Mouse (Mus musculus) neural tube, embryonic 13.5 days (tissue): ENCODE measurements around the gene Sephs1. TPM values are rescaled to one million over a fixed set of nuclear protein-coding genes. Genes with fewer than 3 reads are reported as not detected.
"Not testable (repeated sequence)": the region's sequence is repeated elsewhere in the genome, so short reads cannot be mapped to it uniquely, and the experiment has no call there.

Experiments used
- ATAC-seq: fragments of 200-750 bp; cut with Nextera tagmentation; 2 replicates; pipeline ENCODE4 v1.8.0; 2017; ENCODE audit warnings: low read depth, mild to moderate bottlenecking, moderate TSS enrichment, moderate library complexity
- H3K27ac ChIP-seq: fragments of 300-500 bp; sonication (generic); replicated peaks from 2 replicates; pipeline ENCODE4 v1.5.1; 2015; ENCODE audit warnings: moderate library complexity, mild to moderate bottlenecking, inconsistent platforms
- H3K27me3 ChIP-seq: fragments of 300-500 bp; sonication (generic); 2 replicates; pipeline ENCODE4 v1.6.1; 2015; ENCODE audit warnings: mild to moderate bottlenecking, inconsistent platforms
- H3K36me3 ChIP-seq: fragments of 300-500 bp; sonication (generic); 2 replicates; pipeline ENCODE4 v1.6.1; 2015; ENCODE audit warnings: mild to moderate bottlenecking, inconsistent platforms
- H3K4me1 ChIP-seq: fragments of 300-500 bp; sonication (generic); replicated peaks from 2 replicates; pipeline ENCODE4 v1.6.1; 2015; ENCODE audit warnings: inconsistent platforms
- H3K4me2 ChIP-seq: fragments of 300-500 bp; sonication (generic); 2 replicates; pipeline ENCODE4 v1.6.1; 2015; ENCODE audit warnings: inconsistent platforms, mild to moderate bottlenecking, moderate library complexity
- H3K4me3 ChIP-seq: fragments of 300-500 bp; sonication (generic); 2 replicates; pipeline ENCODE4 v1.5.1; 2015; ENCODE audit warnings: mild to moderate bottlenecking, inconsistent platforms
- H3K9ac ChIP-seq: fragments of 300-500 bp; sonication (generic); 2 replicates; pipeline ENCODE4 v1.6.1; 2015; ENCODE audit warnings: moderate library complexity, mild to moderate bottlenecking, inconsistent platforms
- H3K9me3 ChIP-seq: fragments of 300-500 bp; sonication (generic); 2 replicates; pipeline ENCODE4 v1.6.1; 2016; ENCODE audit warnings: inconsistent platforms
- WGBS: fragments of 180-500 bp; shearing (Covaris S2); methylation state at CpG from one replicate; pipeline ENCODE4 v1.1.7; 2015; 5-methylcytosine and 5-hydroxymethylcytosine counted together
- polyA plus RNA-seq: library from polyadenylated mRNA; unstranded; fragments of >200 nt; fragmentation: Nextera tagmentation; extraction: Ambion mirVana; gene quantifications from 2 replicates; pipeline ENCODE4 v1.2.1, GENCODE M21; 2015

Gene Sephs1
- polyA plus RNA-seq, 1 experiment from 2014 or later, result 62.5 TPM

GRCm38 (mm10) chr2:4949691-4950090 lies 68.3 kb downstream of the Sephs1 start:
- H3K4me2 ChIP-seq, ATAC-seq, H3K9ac ChIP-seq, H3K4me3 ChIP-seq, H3K36me3 ChIP-seq, H3K9me3 ChIP-seq, H3K4me1 ChIP-seq, H3K27ac ChIP-seq, H3K27me3 ChIP-seq: not testable (repeated sequence)
- 86% methylated on average over 8 of the region's 8 CpGs for WGBS

- Histone ChIP-seq H3K9ac (no peak overlapping the region), H3K4me2 (no peak overlapping the region), H3K36me3 (no peaks in the 10 kb centered on the region), H3K27me3 (no peaks in the 10 kb centered on the region), H3K4me3 (no peak overlapping the region), H3K27ac (no peak overlapping the region), H3K9me3 (no peaks in the 10 kb centered on the region), H3K4me1 (no peaks in the 10 kb centered on the region)
- ATAC-seq, result no peak
- WGBS, result 89% methylated on average over 2 of the region's 2 CpGs
These were observed 69.6 kb downstream of the Sephs1 start for GRCm38 (mm10) chr2:4950986-4951385.

DNA sequence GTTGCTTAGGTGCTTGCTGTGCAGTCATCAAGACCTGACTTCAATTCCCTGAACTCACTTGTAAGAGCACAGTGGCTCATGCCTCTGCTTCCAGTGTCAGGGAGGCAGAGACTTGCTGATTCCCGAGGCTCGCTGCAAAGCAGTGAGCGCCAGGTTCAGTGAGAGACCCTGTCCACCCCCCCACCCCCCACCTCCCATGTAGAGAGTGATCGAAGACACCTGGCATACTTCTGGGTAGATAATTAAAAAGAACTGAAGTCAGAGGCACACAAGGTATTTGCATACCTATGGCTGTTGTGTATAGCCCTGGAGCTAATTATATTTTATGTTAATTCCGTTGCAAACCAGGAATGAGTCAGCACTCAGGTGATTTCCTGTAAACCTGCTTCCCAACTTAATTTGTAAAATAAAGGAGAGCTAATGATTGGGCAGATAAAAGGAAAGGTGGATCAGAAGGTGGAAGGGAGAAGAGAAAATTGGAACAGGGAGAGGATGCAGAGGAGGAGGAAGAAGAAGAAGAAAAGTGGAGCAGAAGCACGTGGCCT lies 72.9 kb downstream of the Sephs1 start:
- Histone ChIP-seq H3K27me3 (no peaks in the 10 kb centered on the region), H3K4me2 (no peak overlapping the region), H3K36me3 (no peaks in the 10 kb centered on the region), H3K4me1 (no peaks in the 10 kb centered on the region), H3K9ac (no peak overlapping the region), H3K9me3 (no peaks in the 10 kb centered on the region), H3K27ac (no peak overlapping the region), H3K4me3 (no peak overlapping the region)
- ATAC-seq, result no peak
- WGBS, result 88% methylated on average over 6 of the region's 6 CpGs

DNA sequence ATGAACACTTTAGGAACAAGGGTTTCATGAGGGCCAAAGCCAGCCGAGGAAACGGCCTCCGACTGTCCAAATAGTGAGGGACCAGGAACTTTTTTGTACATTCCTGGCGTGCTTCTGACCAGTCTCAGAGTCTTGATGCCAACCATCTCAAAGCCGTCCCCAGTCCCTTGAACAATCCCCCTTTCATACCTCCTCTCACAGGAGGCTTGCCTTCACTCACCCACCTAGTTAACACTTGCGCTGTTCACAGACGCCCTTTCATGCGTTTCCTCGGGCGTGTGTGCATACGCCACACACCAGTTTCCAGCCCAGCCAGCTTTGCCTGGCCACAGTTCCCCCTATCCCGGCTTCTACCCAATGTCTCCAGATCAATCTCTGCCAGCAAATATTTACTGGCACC lies 76.7 kb downstream of the Sephs1 start:
- no peak overlapping the region for H3K27ac ChIP-seq
- no peak overlapping the region for H3K9ac ChIP-seq
- no peaks in the 10 kb centered on the region for H3K36me3 ChIP-seq
- no peaks in the 10 kb centered on the region for H3K4me1 ChIP-seq
- H3K27me3 ChIP-seq, result no peaks in the 10 kb centered on the region
- no peaks in the 10 kb centered on the region for H3K9me3 ChIP-seq
- H3K4me3 ChIP-seq, result no peak overlapping the region
- no peak overlapping the region for H3K4me2 ChIP-seq
- 93% methylated on average over 12 of the region's 12 CpGs for WGBS
- no peak for ATAC-seq

Other genes with a start within 250 kb of the Sephs1 start
- 42.6 and 43.5 TPM in 2 replicates for gene Prpf18, start 229.5 kb upstream of the Sephs1 start, polyA plus RNA-seq
- 6.2 and 7.1 TPM in 2 replicates for gene Bend7, start 163.7 kb upstream of the Sephs1 start, polyA plus RNA-seq
- gene Phyh, start 37.5 kb downstream of the Sephs1 start, polyA plus RNA-seq, result 61.3 and 62.8 TPM in 2 replicates
- gene Ucma, start 94.6 kb downstream of the Sephs1 start, polyA plus RNA-seq, result not detected in 2 replicates
- gene Mcm10, start 131.2 kb downstream of the Sephs1 start, polyA plus RNA-seq, result 3.9 and 4.8 TPM in 2 replicates
- 7.7 and 11.4 TPM in 2 replicates for gene Optn, start 182.5 kb downstream of the Sephs1 start, polyA plus RNA-seq